Mouse (Mus musculus): ENCODE data around the gene Tbpl1.

GRCm38 (mm10) chr10:22674176-22674575 lies 57.6 kb downstream of the Tbpl1 start:
- TF ChIP-seq CTCF (IDR thresholded peaks at IDR 0.05) (no peak), EP300 (IDR thresholded peaks at IDR 0.05) (no peak)

All from lung, postnatal 0 days (tissue).